Mouse (Mus musculus): ENCODE data around the gene Gsap.
"Not testable (repeated sequence)": the region's sequence is repeated elsewhere in the genome, so short reads cannot be mapped to it uniquely, and the experiment has no call there.

Gene Gsap

GRCm38 (mm10) chr5:21329672-21330665, 143.9 kb downstream of the Gsap start:
- DNase-seq = no peak

DNA sequence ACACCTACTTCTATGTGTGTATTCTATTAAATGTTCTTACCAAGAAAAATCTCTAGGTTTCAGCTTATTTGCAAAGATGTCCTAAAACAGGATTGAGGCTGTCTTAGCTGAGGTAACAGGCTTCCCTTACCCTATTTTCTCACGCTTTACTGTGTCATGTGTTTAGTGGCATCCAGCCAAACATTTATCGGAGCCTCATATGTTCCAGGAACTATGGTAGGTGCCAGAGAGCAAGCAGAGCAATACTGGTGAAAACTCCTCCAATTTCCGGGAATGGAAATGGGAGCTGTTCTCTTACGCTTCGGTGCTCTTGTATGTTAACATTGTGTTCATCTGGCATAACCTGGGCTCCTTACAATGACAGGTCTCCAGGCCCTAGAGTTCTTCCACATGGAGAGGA, 145.6 kb downstream of the Gsap start:
- DNase-seq = no peak

GRCm38 (mm10) chr5:21332119-21332518, 146.1 kb downstream of the Gsap start:
- DNase-seq = no peak

DNA sequence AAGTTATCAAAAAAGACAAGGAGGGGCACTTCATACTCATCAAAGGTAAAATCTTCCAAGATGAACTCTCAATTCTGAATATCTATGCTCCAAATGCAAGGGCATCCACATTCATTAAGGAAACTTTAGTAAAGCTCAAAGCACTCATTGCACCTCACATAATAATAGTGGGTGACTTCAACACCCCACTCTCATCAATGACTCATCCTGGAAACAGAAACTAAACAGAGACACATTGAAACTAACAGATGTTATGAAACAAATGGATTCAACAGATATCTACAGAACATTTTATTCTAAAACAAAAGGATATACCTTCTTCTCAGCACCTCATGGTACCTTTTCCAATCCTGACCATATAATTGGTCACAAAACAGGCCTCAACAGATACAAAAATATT, 156.2 kb downstream of the Gsap start:
- DNase-seq = not testable (repeated sequence)

- DNase-seq = no peak
Measured at GRCm38 (mm10) chr5:21348366-21348765, 162.3 kb downstream of the Gsap start.

DNA sequence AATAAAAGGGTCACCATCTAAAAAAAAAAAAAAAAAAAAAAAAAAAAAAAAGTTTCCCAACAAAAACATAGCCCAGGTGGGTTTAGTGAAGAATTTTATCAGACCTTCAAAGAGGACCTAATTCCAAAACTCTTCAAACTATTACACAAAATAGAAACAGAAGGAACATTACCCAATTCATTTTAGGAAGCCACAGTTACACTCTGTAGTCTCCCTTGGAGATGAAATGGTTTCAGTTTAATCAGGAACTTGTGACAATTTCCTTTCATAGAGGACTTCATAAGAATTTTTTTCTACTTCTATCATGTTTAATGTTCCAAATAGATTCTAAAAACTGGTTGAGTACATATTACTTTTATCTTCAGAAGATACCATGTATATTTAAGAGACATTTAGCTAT, 165.6 kb downstream of the Gsap start:
- DNase-seq = no peak

GRCm38 (mm10) chr5:21358648-21359047, 172.6 kb downstream of the Gsap start:
- DNase-seq = no peak

GRCm38 (mm10) chr5:21363343-21363742, 177.3 kb downstream of the Gsap start:
- DNase-seq = no peak

Data from lung, postnatal 4 days (tissue).